Mouse (Mus musculus): ENCODE results near the gene Lefty1. TPM values are rescaled to one million over a fixed set of nuclear protein-coding genes. Genes with fewer than 3 reads are reported as not detected.

Gene Lefty1
- polyA plus RNA-seq, 1 experiment, result 1.9 TPM

- TF ChIP-seq GATA1 (IDR thresholded peaks at IDR 0.05; ENCODE audit: low read length), result no peak
These were observed 44.8 kb downstream of the Lefty1 start for GRCm38 (mm10) chr1:180979484-180980251.

GRCm38 (mm10) chr1:180980464-180980863 is 45.6 kb downstream of the Lefty1 start:
- no peak for TF ChIP-seq GATA1 (IDR thresholded peaks at IDR 0.05; ENCODE audit: low read length)

GRCm38 (mm10) chr1:180986701-180987100 is 51.9 kb downstream of the Lefty1 start:
- no peak for TF ChIP-seq GATA1 (IDR thresholded peaks at IDR 0.05; ENCODE audit: low read length)

GRCm38 (mm10) chr1:180987759-180988158 is 52.9 kb downstream of the Lefty1 start:
- TF ChIP-seq GATA1 (IDR thresholded peaks at IDR 0.05; ENCODE audit: low read length), result no peak

Other genes with a start within 250 kb of the Lefty1 start
- not detected in 2 replicates for gene Mixl1, start 238.0 kb upstream of the Lefty1 start, polyA plus RNA-seq (2012)
- 8.2 and 10.9 TPM in 2 replicates for gene Acbd3, start 209.0 kb upstream of the Lefty1 start, polyA plus RNA-seq (2012)
- gene H3f3a, start 121.1 kb upstream of the Lefty1 start, polyA plus RNA-seq (2012), result 942 and 1,350 TPM in 2 replicates
- 18.9 and 46.3 TPM in 2 replicates for gene Sde2, start 83.9 kb upstream of the Lefty1 start, polyA plus RNA-seq (2012)
- gene Lefty2, start 41.9 kb upstream of the Lefty1 start, polyA plus RNA-seq (2012), result not detected in 2 replicates
- gene Pycr2, start 30.7 kb upstream of the Lefty1 start, polyA plus RNA-seq (2012), result 175 and 215 TPM in 2 replicates
- 4.8 and 8.3 TPM in 2 replicates for gene Tmem63a, start 7.3 kb downstream of the Lefty1 start, polyA plus RNA-seq (2012)
- gene Ephx1, start 85.9 kb downstream of the Lefty1 start, polyA plus RNA-seq (2012), result not detected in 2 replicates
- gene 9130409I23Rik, start 116.2 kb downstream of the Lefty1 start, polyA plus RNA-seq (2012), result not detected in 2 replicates
- 2.4 and 3.0 TPM in 2 replicates for gene Nvl, start 209.2 kb downstream of the Lefty1 start, polyA plus RNA-seq (2012)
- gene Cnih4, start 209.7 kb downstream of the Lefty1 start, polyA plus RNA-seq (2012), result 7.0 and 7.1 TPM in 2 replicates